Mouse (Mus musculus) layer of hippocampus, postnatal 14 days (tissue): ENCODE data around the gene Nxf2. TPM values are rescaled to one million over a fixed set of nuclear protein-coding genes. Genes with fewer than 3 reads are reported as not detected.
A peak's percentile ranks its signal among the peaks of the same experiment; 100 is the strongest.
"Not testable (repeated sequence)": the region's sequence is repeated elsewhere in the genome, so short reads cannot be mapped to it uniquely, and the experiment has no call there.

Experiments
- DNase-seq, 2 experiments: peaks; one replicate each; pipeline ENCODE4 v3.0.0; 2021 to 2022; ENCODE audit warnings: low spot score in 2 of 2, mixed read lengths in 1 of 2
- long read RNA-seq, 2 experiments: library from polyadenylated mRNA; stranded (forward); transcript quantifications; one replicate each; pipeline ENCODE4 v2.0.0; 2021
- total RNA-seq, 2 experiments: library from RNA; stranded (reverse); gene quantifications; 2 replicates each; pipeline ENCODE4 v1.2.3; 2021

Nxf2 gene
- total RNA-seq: under 1 TPM in 1 of 2 experiments, not detected in 1; 0.18 TPM
- long read RNA-seq, experiment 1: 0 reads
- long read RNA-seq, experiment 2: 0 reads

DNA sequence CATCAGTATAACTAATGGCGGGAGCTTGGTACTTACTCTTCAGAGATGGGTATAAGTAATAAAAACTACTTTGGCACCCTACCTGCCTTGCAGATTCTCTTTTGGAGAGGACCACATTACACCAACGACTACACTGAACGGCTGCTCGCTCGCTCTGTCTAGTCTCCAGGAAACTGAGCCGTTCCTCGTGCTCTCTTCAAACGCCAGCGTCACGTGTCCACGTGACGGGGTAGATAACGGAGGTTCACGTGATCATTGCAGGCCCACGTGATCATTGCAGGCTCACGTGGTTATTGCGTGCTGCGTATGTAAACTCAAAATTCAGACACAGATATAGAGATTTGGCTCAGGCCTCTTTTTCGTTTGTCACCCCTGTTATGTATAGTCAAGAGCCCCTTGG is at the start of gene Nxf2:
TSS of gene Nxf2 (minus strand) at position 209 of the 400 bp plus-strand sequence.
- no peak for DNase-seq

DNA sequence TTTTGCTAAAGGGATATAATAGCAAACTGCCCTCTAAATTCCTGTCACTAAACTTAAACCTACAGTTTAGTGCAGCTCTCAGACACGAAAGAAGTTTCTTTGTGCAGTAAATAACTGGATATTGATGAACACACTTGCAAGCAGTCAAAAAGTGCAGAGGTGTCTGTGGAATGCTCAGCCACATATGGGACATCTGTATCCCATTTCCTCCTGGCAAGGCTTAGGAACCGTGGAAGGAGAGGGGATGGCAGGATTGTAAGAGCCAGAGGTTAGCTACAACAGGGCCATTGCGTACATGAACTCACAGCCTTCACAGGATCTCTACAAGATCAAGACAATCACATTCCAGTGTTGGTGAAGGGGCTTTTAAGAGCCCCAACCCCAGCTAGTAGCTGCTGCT is 46.8 kb upstream of the Nxf2 start:
- no peak for DNase-seq

DNA sequence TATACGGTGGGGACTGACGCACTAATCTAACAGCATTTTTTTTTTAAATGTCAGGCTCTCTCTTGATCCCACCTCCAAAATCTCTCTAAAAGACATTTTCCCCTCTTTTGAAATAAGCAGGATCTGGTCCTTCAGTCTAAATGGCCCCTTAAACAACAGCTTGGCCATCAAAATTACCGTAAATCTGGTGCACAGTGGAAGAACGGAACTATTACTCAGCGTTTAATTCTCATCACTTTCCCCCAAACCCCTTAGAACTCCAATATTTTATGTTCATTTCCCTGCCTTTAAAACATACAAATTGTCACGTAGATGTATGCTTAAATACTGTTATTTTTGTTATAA is 44.9 kb upstream of the Nxf2 start:
- DNase-seq: no peak

DNA sequence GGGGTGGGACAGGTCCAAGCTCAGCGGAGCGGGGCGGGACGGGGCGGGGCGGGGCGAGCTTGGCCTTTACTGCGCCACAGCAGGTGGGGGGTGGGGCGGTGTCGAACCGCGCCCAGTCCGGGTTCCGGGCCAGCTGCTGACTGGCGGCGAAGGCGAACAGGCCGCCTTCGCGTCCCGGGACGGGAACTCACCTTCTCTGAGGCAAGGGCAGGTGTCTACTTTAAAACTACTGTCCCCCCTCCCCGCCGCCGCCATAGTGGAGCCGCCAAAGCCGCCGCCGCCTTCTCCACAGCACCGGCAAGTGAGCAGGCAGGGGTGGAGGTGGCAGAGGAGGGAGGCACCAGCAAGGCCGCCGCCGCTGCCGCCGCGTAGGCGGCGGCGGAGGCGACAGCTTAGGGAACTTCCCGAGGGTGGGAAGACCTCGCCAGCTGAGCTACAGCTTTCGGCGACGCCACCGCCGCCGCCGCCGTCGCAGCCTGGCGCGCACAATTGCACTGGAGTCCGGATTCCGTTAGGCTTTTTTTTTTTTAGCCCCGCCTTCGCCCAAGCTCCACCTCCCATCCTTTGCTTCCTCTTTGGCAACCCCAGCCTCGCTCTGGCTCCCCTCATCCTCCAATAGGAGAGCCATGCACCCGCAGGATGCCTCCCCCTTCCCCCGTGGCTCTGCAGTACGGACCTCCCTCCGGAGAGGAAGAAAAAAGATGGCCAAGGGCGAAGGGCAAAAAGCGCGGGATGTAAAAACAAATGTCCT is 44.3 kb upstream of the Nxf2 start, which contains the start of gene Zmat1:
TSS of gene Zmat1 (minus strand) at position 490 of the 751 bp plus-strand sequence.
- peak; percentile 78 to 92 for DNase-seq

DNA sequence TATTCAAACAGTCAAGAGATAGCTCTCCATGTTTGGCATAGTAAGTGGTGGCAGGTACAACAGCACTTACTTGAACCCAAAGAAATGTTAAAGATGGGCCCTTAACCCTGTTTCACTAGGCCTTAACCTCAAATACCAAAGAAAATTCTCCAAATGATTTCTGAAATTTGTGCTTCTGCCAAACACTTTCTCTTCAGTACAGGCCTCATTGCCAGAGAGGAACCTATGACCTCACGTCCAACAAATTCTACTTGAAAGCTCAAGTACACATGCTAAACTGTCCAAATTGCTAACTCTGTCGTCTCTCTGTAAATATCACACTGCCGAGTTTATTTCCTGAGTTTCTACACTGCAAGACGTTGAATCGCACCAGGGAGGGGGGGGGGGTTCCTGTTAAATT is 43.5 kb upstream of the Nxf2 start:
- no peak for DNase-seq

DNA sequence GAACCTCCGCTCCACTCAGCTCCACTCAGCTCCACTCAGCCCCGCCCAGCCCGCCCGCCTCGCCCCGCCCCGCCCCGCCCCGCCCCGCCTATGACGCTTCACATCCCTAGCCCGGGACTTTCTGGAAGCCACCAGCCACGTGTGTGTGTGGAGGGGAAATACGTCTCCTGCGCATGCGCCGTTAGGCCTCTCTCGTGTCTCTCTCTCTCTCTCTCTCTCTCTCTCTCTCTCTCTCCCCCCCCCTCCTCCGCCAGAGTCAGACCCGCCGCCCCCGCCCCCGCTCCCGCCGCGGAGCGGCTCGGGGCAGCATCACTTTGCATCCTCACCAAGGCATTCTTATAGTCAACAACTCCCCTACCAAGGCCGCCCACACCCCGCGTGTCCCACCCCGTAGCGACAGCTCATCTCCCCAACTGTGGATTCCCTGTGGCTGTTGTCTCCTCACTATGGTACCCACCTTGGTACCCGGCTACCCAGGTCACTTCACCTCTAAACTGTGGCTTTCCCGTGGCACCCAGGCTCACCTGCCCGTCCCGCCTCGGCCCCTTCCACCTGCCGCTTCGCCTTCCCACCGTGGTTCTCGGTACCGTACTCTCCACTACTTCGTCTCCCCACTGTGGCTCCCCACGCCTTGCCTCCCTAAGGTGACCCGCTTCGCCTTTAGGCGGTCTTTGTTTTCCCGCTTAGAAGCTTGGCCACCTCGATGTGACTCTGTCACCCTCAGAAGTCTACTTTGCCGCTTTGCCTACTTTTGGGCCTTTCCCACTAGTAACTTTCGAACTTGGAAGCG is 1.1 kb downstream of the Nxf2 start:
- DNase-seq: peak; percentile 39 to 43

DNA sequence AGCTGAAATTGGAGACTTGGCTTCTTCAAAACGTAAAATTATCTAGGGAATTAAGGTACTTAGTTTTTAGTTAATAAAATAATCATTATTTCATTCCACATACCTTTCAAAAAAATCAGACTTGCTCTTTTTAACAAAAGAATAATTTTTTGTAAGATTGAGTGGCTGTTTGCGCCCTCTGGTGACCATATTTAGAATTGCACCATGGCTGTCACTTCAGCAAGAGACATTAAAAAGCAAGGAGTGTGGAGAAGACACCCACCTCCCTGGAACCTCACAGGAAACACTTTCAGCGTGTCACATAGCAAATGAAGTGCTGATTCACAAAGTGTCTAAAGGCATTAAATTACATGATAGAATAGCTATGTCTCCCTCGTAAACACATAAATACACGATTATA is 34.2 kb downstream of the Nxf2 start:
- DNase-seq: peak; percentile 14 to 42

DNA sequence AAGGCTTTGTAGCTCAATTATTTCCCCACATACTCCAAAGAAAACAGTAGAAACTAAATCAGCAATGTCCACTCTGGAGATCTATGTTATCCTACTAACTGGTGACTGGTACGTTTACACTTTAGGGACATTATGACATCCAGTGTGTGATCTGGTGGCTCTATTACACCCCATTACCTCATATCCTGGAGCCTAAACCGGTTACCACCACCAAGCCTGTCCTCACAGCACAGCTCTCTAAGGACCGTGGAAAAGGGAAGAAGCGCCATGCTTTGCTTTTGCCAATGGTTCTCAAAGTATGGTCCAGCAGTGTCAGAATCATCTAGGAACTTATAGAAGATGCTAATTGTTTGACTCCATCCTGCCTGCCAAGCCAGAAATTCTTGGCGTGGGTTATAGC is 34.6 kb downstream of the Nxf2 start:
- DNase-seq: no peak

DNA sequence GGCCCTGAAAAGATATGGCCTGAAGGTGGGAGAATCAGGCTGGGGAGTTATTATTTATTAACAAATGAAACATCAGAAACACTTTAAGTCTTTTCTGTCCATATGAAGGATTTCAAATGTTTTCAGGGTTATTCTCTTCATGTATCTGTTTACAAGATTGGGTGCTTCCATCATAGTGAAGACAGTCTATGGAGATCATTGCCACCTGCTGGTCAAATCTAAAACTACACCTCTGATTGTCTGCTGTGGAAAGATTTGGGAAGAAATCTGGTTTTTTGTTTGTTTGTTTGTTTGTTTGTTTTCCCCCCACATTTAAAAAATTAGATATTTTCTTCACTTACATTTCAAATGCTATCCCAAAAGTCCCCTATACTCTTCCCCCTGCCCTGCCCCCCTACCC is 39.5 kb downstream of the Nxf2 start:
- DNase-seq: peak in 1 of 2 experiments; percentile 43

DNA sequence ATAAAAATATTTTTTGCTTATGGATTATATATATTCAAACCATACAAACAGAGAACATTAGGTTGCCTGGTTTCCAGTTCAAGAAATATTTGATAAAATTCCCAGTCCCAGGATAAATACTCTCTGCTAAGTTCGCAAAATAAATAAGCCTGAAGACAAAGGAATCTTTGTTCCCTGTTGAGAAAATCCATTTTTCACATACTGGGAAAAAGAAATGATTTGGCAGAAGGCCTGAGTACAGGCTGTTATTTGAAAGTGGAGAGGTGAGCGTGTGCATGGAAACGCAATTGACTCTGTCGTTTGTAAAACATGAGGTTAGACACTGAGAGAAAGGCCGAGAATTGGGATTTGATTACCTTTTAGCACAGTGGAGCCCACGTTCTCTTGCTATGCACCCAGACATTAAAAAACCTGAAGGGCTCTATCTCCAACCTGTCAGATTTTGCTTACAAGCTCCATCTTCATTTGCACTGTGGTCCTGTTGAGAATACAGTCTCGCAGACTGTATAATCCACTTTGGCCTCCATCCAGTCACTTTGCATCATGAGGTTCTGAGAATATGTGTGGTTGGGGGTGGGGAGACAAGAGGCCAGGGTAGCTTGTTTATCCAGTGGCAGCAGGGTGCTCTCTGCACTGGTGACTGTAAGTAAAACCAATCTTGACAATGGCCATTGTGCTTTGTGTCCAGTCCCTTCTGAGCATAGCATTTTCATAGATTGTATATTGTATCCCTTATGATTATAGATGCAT is 40.7 kb downstream of the Nxf2 start:
- no peak for DNase-seq

DNA sequence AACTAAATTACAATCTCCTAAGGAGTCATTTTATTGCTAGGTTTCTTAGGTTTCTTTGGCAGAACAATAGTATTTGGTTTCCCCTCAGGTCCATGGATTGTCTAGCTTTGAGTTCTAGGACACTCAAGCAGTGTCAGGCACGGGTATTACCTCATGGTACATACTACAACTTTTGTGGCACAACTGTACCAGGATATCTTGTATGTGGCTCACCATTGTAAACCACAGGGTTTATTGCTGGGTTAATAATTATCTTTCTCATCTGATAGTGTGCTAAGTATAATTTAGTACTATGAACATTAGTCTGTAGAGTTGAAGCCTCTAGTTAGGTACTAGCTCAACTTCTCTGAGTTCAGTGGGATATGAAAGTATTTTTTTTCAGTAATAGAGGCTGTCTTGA is 45.3 kb downstream of the Nxf2 start:
- no peak for DNase-seq

DNA sequence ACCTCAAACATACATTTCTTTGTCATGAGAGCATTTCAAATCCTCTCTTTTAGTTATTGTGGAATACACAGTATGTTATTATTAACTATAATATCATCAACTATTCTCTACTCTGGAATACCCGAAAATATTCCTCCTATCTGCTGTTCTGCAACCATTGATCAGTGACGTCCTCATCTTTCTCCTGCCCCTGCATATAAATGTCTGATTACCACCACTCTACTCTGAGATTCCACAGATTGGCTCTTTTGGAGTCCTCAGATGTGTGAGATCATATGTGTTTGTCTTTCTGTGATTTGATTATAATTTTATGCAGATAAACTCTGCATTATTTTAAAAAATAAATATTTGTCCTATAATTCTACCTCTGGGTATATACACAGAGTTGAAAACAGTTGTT is 48.8 kb downstream of the Nxf2 start:
- DNase-seq: no peak

DNA sequence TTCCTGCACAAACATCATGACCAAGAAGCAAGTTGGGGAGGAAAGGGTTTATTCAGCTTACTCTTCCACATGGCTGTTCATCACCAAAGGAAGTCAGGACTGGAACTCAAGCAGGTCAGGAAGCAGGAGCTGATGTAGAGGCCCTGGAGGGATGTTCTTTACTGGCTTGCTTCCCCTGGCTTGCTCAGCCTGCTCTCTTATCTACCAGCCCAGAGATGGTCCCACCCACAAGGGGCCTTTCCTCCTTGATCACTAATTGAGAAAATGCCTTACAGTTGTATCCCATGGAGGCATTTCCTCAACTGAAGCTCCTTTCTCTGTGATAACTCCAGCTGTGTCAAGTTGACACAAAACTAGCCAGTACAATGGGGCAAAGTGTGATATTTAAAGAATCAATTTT is 49.2 kb downstream of the Nxf2 start:
- DNase-seq: not testable (repeated sequence)

DNA sequence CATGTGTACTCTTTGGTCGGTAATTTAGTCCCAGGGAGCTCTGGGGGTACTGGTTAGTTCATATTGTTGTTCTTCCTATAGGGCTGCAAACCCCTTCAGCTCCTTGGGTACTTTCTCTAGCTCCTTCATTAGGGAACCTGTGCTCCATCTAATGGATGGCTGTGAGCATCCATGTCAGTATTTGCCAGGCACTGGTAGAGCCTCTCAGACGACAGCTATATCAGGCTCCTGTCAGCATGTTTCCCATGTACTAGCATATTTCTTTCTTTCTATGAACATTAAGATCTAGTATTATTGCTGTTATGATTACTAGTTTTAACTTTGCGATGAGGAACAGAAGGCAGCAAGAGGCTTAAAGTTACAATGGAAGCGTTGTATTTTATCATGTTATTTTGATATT is 49.7 kb downstream of the Nxf2 start:
- DNase-seq: no peak

DNA sequence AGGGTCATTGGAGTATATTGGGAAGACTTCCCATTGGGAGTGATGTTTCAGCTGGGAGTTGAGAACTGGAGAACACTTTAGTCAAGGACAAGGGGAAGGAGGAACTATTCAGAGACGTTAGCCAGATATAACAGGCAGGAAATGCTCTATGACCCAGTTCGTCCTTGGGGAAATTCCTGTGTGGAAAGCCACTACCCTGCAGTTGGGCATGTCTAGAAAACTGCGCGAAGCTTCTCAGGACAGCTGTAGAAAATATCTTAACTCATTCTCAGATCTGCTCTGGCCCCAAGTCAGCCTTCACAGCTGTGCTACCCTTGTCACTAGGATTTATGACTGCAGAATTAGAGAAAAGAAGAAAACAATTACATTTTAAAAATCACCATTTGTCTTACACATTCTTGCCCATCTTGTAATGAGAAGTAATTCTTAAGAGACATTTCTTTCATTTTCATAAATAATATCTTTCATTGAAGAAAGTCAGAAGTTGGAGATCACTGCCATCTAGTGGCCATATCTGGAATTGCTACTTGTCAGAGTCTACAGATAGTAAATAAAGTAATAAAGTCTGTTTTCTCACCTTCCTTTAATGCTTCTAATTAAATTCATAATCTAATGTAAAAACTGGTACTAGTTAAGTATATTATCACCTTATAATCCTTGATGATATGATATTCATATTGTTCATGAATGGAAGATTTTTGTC is 51.2 kb downstream of the Nxf2 start:
- peak in 1 of 2 experiments; percentile 50 for DNase-seq

DNA sequence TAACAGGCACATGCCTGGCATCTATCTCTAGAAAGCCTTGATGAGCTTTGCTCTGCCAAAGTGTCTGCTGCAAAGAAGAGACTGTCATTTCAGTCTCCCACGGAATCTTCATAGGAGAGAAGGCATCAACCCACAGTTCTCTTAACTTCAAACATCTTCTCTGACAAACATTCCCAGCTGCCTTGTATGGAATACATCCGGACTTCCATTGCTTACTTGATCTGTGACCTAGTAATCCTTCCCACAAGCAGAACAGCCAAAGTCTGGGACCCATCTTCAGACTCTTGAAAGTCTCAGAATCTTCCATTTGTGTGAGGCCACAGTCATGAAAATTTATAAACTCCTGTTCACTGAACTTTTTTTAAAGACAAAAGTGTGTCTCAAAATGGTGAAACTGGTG is 51.7 kb downstream of the Nxf2 start:
- DNase-seq: no peak

DNA sequence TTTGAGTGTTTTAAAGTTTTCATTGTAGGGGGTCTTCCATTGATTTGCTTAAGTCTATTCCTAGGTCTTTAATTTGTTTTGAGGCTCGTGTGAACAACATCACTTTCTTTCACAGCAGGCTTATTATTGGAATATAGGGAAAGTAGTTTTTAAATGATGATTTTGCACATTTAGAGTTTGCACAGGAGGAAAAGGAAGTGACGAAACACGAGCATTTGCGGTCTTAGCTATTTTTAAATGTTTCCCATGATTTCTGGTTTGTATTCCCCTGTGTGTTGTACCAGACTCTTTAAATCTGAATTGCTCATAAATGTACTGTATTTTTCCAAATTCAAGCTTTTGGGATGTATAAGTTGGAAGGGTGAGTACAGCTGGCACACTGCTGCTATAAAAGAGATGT is 54.2 kb downstream of the Nxf2 start:
- DNase-seq: no peak
